Mouse (Mus musculus) limb, embryonic 13.5 days (tissue): ENCODE results near the gene Grrp1. TPM values are rescaled to one million over a fixed set of nuclear protein-coding genes. Genes with fewer than 3 reads are reported as not detected.

Experiments
- ATAC-seq: fragments of 200-750 bp; cut with Nextera tagmentation; 2 replicates; pipeline ENCODE4 v1.8.0; 2017; ENCODE audit warnings: low read depth, moderate number of reproducible peaks, moderate TSS enrichment; ENCODE audit not compliant: low FRiP score
- H3K27ac ChIP-seq: fragments of 300-500 bp; sonication (generic); 2 replicates; pipeline ENCODE4 v1.5.1; 2015; ENCODE audit warnings: inconsistent platforms, mild to moderate bottlenecking, moderate library complexity
- H3K27me3 ChIP-seq: fragments of 300-500 bp; sonication (generic); 2 replicates; pipeline ENCODE4 v1.6.1; 2015; ENCODE audit warnings: mild to moderate bottlenecking, inconsistent platforms
- H3K36me3 ChIP-seq: fragments of 300-500 bp; sonication (generic); 2 replicates; pipeline ENCODE4 v1.6.1; 2015; ENCODE audit warnings: inconsistent platforms, mild to moderate bottlenecking, moderate library complexity
- H3K4me1 ChIP-seq: fragments of 300-500 bp; sonication (generic); 2 replicates; pipeline ENCODE4 v1.6.1; 2015; ENCODE audit warnings: inconsistent platforms
- H3K4me2 ChIP-seq: fragments of 300-500 bp; sonication (generic); replicated peaks from 2 replicates; pipeline ENCODE4 v1.6.1; 2015; ENCODE audit warnings: inconsistent platforms, mild to moderate bottlenecking, moderate library complexity
- H3K4me3 ChIP-seq: fragments of 300-500 bp; sonication (generic); 2 replicates; pipeline ENCODE4 v1.5.1; 2015; ENCODE audit warnings: moderate library complexity, mild to moderate bottlenecking, inconsistent platforms
- H3K9ac ChIP-seq: fragments of 300-500 bp; sonication (generic); 2 replicates; pipeline ENCODE4 v1.6.1; 2015; ENCODE audit warnings: mild to moderate bottlenecking, inconsistent platforms
- H3K9me3 ChIP-seq: fragments of 300-500 bp; sonication (generic); 2 replicates; pipeline ENCODE4 v1.6.1; 2016; ENCODE audit warnings: inconsistent platforms
- WGBS: fragments of 180-500 bp; shearing (Covaris S2); methylation state at CpG from one replicate; pipeline ENCODE4 v1.1.7; 2015; 5-methylcytosine and 5-hydroxymethylcytosine counted together
- polyA plus RNA-seq: library from polyadenylated mRNA; unstranded; fragments of >200 nt; fragmentation: Nextera tagmentation; extraction: Ambion mirVana; gene quantifications from 2 replicates; pipeline ENCODE4 v1.2.1, GENCODE M21; 2015

Gene Grrp1
- polyA plus RNA-seq, 1 experiment from 2014 or later, result 4.7 TPM

- Histone ChIP-seq H3K4me2 (no peak overlapping the region), H3K9ac (no peak overlapping the region), H3K9me3 (no peaks in the 10 kb centered on the region), H3K27ac (no peak overlapping the region), H3K36me3 (no peaks in the 10 kb centered on the region), H3K4me1 (no peaks in the 10 kb centered on the region), H3K27me3 (no peaks in the 10 kb centered on the region), H3K4me3 (no peak overlapping the region)
- WGBS, result 61% methylated on average over 9 of the region's 9 CpGs
- ATAC-seq, result no peak
Observed at GRCm38 (mm10) chr4:134265860-134266585, 12.1 kb upstream of the Grrp1 start.

GRCm38 (mm10) chr4:134263191-134263590 is 9.3 kb upstream of the Grrp1 start:
- no peak for ATAC-seq
- Histone ChIP-seq H3K9ac (no peak overlapping the region), H3K27ac (no peak overlapping the region), H3K9me3 (no peaks in the 10 kb centered on the region), H3K4me1 (no peaks in the 10 kb centered on the region), H3K27me3 (no peaks in the 10 kb centered on the region), H3K4me3 (no peak overlapping the region), H3K36me3 (no peaks in the 10 kb centered on the region), H3K4me2 (no peak overlapping the region)
- WGBS, result 34% methylated on average over 6 of the region's 6 CpGs

GRCm38 (mm10) chr4:134258354-134258753 is 4.4 kb upstream of the Grrp1 start:
- WGBS, result 76% methylated on average over 11 of the region's 11 CpGs
- H3K4me1 ChIP-seq, result peaks cover 31% of the 10 kb centered on the region
- no peaks in the 10 kb centered on the region for H3K36me3 ChIP-seq
- H3K9me3 ChIP-seq, result no peaks in the 10 kb centered on the region
- ATAC-seq, result no peak
- H3K27me3 ChIP-seq, result peaks cover 30% of the 10 kb centered on the region
- no peak overlapping the region for H3K9ac ChIP-seq
- H3K27ac ChIP-seq, result no peak overlapping the region
- no peak overlapping the region for H3K4me3 ChIP-seq
- no peak overlapping the region for H3K4me2 ChIP-seq

- Histone ChIP-seq H3K9ac (no peak overlapping the region), H3K4me3 (no peak overlapping the region), H3K27ac (no peak overlapping the region), H3K4me2 (no peak overlapping the region), H3K36me3 (no peaks in the 10 kb centered on the region), H3K9me3 (no peaks in the 10 kb centered on the region), H3K27me3 (peaks cover 40% of the 10 kb centered on the region), H3K4me1 (peaks cover 40% of the 10 kb centered on the region)
- WGBS, result 19% methylated on average over 11 of the region's 11 CpGs
- ATAC-seq, result no peak
Observed at GRCm38 (mm10) chr4:134257198-134258009, 3.5 kb upstream of the Grrp1 start.

- H3K4me2 ChIP-seq, result 0 out of 2 replicates have a peak overlapping the region, but pooled peaks have one; percentile 9
Observed at GRCm38 (mm10) chr4:134256407-134257197, 2.7 kb upstream of the Grrp1 start.

GRCm38 (mm10) chr4:134255854-134256253 is 1.9 kb upstream of the Grrp1 start:
- no peak overlapping the region for H3K27ac ChIP-seq
- no peaks in the 10 kb centered on the region for H3K9me3 ChIP-seq
- 26% methylated on average over 4 of the region's 4 CpGs for WGBS
- H3K4me1 ChIP-seq, result peaks cover 55% of the 10 kb centered on the region
- peak overlapping the region; percentile 35; the same call in 1 of the 2 replicates for H3K9ac ChIP-seq
- no peak overlapping the region for H3K4me2 ChIP-seq
- no peaks in the 10 kb centered on the region for H3K36me3 ChIP-seq
- peaks cover 55% of the 10 kb centered on the region for H3K27me3 ChIP-seq
- no peak overlapping the region for H3K4me3 ChIP-seq
- ATAC-seq, result no peak

More at GRCm38 (mm10) chr4:134256407-134257197, 2.7 kb upstream of the Grrp1 start:
- 13% methylated on average over 19 of the region's 19 CpGs for WGBS
- no peak overlapping the region for H3K4me3 ChIP-seq
- H3K9me3 ChIP-seq, result no peaks in the 10 kb centered on the region
- no peaks in the 10 kb centered on the region for H3K36me3 ChIP-seq
- H3K9ac ChIP-seq, result peak overlapping the region; percentile 35; the same call in 1 of the 2 replicates
- H3K27ac ChIP-seq, result no peak overlapping the region
- no peak for ATAC-seq
- H3K4me1 ChIP-seq, result peaks cover 48% of the 10 kb centered on the region
- H3K27me3 ChIP-seq, result peaks cover 48% of the 10 kb centered on the region

- peaks cover 65% of the 10 kb centered on the region for H3K27me3 ChIP-seq
- no peaks in the 10 kb centered on the region for H3K36me3 ChIP-seq
- no peak overlapping the region for H3K4me3 ChIP-seq
- no peaks in the 10 kb centered on the region for H3K9me3 ChIP-seq
- WGBS, result 36% methylated on average over 3 of the region's 3 CpGs
- H3K4me2 ChIP-seq, result no peak overlapping the region
- no peak for ATAC-seq
- H3K27ac ChIP-seq, result no peak overlapping the region
- peaks cover 65% of the 10 kb centered on the region for H3K4me1 ChIP-seq
- H3K9ac ChIP-seq, result no peak overlapping the region
Observed at GRCm38 (mm10) chr4:134254835-134255234, 929 bp upstream of the Grrp1 start.

- no peaks in the 10 kb centered on the region for H3K9me3 ChIP-seq
- no peak for ATAC-seq
- peak overlapping the region; percentile 10; the same call in 1 of the 2 replicates for H3K27ac ChIP-seq
- peaks cover 71% of the 10 kb centered on the region for H3K4me1 ChIP-seq
- H3K9ac ChIP-seq, result peak overlapping the region; percentile 56
- H3K27me3 ChIP-seq, result peaks cover 82% of the 10 kb centered on the region
- WGBS, result 11% methylated on average over 15 of the region's 15 CpGs
- no peaks in the 10 kb centered on the region for H3K36me3 ChIP-seq
- H3K4me2 ChIP-seq, result peak overlapping the region; percentile 93
- H3K4me3 ChIP-seq, result peak overlapping the region; percentile 56
Observed at GRCm38 (mm10) chr4:134252911-134253721, 790 bp downstream of the Grrp1 start.

GRCm38 (mm10) chr4:134252131-134252910 is 1.6 kb downstream of the Grrp1 start:
- peak overlapping the region; percentile 93 for H3K4me2 ChIP-seq
- WGBS, result 9% methylated on average over 22 of the region's 22 CpGs
- H3K4me1 ChIP-seq, result peaks cover 71% of the 10 kb centered on the region
- H3K4me3 ChIP-seq, result peak overlapping the region; percentile 56
- H3K9ac ChIP-seq, result peak overlapping the region; percentile 69
- ATAC-seq, result no peak
- no peaks in the 10 kb centered on the region for H3K36me3 ChIP-seq
- H3K27ac ChIP-seq, result peak overlapping the region; percentile 10; the same call in 1 of the 2 replicates
- H3K9me3 ChIP-seq, result no peaks in the 10 kb centered on the region
- peaks cover 90% of the 10 kb centered on the region for H3K27me3 ChIP-seq

- H3K9ac ChIP-seq, result peak overlapping the region; percentile 69
Observed at GRCm38 (mm10) chr4:134251241-134252130, 2.4 kb downstream of the Grrp1 start.

More at GRCm38 (mm10) chr4:134251241-134252130, 2.4 kb downstream of the Grrp1 start:
- no peaks in the 10 kb centered on the region for H3K9me3 ChIP-seq
- peaks cover 99% of the 10 kb centered on the region for H3K27me3 ChIP-seq
- ATAC-seq, result no peak
- no peaks in the 10 kb centered on the region for H3K36me3 ChIP-seq
- peak overlapping the region; percentile 93 for H3K4me2 ChIP-seq
- peaks cover 63% of the 10 kb centered on the region for H3K4me1 ChIP-seq
- under 1% methylated on average over 91 of the region's 91 CpGs for WGBS
- H3K4me3 ChIP-seq, result peak overlapping the region; percentile 56
- no peak overlapping the region for H3K27ac ChIP-seq
